Mouse (Mus musculus) liver, adult 2 months (tissue): ENCODE results near the gene Tmem144. TPM values are rescaled to one million over a fixed set of nuclear protein-coding genes. Genes with fewer than 3 reads are reported as not detected.

Source experiments
- DNase-seq: peaks from one replicate; pipeline ENCODE4 v3.0.0-alpha.2; 2011; ENCODE audit warnings: low read depth, low spot score; ENCODE audit errors: extremely low read depth
- H3K27ac ChIP-seq: fragments of 200-500 bp; replicated peaks from 2 replicates; pipeline ENCODE4 v1.5.1; 2012; ENCODE audit warnings: low read depth, mild to moderate bottlenecking, control low read depth, inconsistent platforms, low read length; ENCODE audit not compliant: insufficient read depth
- H3K27me3 ChIP-seq: fragments of 200-500 bp; 2 replicates; pipeline ENCODE4 v1.6.1; 2012; ENCODE audit warnings: mild to moderate bottlenecking, moderate library complexity, low read length, inconsistent platforms; ENCODE audit not compliant: control insufficient read depth, insufficient read depth
- H3K36me3 ChIP-seq: fragments of 200-500 bp; 2 replicates; pipeline ENCODE4 v1.6.1; 2012; ENCODE audit warnings: low read length, inconsistent platforms; ENCODE audit not compliant: control insufficient read depth, insufficient read depth
- H3K4me1 ChIP-seq: fragments of 200-500 bp; 2 replicates; pipeline ENCODE4 v1.6.1; 2011; ENCODE audit warnings: low read length; ENCODE audit not compliant: control insufficient read depth, insufficient read depth
- H3K4me3 ChIP-seq: fragments of 200-500 bp; 2 replicates; pipeline ENCODE4 v1.5.1; 2011; ENCODE audit warnings: low read depth, mild to moderate bottlenecking, control low read depth, low read length, moderate library complexity; ENCODE audit not compliant: insufficient read depth
- H3K79me2 ChIP-seq: fragments of 200-500 bp; 2 replicates; pipeline ENCODE4 v1.6.1; 2012; ENCODE audit warnings: inconsistent platforms, mild to moderate bottlenecking, low read length, moderate library complexity; ENCODE audit not compliant: control insufficient read depth, insufficient read depth
- H3K9ac ChIP-seq: fragments of 200-500 bp; 2 replicates; pipeline ENCODE4 v1.6.1; 2012; ENCODE audit warnings: low read depth, mild to moderate bottlenecking, control low read depth, inconsistent platforms, low read length
- CTCF ChIP-seq: fragments of 200-500 bp; IDR thresholded peaks from 2 replicates; pipeline ENCODE4 v1.5.1; 2011; ENCODE audit warnings: low read depth, low read length, control low read depth
- POLR2A ChIP-seq: fragments of 200-500 bp; IDR thresholded peaks from 2 replicates; pipeline ENCODE4 v1.6.1; 2011; ENCODE audit warnings: low read length, control low read depth; ENCODE audit not compliant: insufficient read depth; ENCODE audit errors: extremely low read depth
- WGBS: fragments of 180-500 bp; shearing (Covaris S2); methylation state at CpG from one replicate; pipeline ENCODE4 v1.1.7; 2018; 5-methylcytosine and 5-hydroxymethylcytosine counted together
- polyA plus RNA-seq: library from polyadenylated mRNA; depleted of rRNA; stranded (reverse); fragments of >200 nt; gene quantifications from 2 replicates; pipeline ENCODE4 v1.2.3, GENCODE M21; 2012
- total RNA-seq: library from RNA; depleted of rRNA; stranded (reverse); fragments of >200 nt; gene quantifications from 2 replicates; pipeline ENCODE4 v1.2.3, GENCODE M21; 2014

Gene Tmem144
- total and polyA plus RNA-seq, 2 experiments = 1.7 to 3.6 TPM

GRCm38 (mm10) chr3:79897534-79898370 is 45.2 kb upstream of the Tmem144 start:
- H3K9ac ChIP-seq = no peak overlapping the region
- H3K4me1 ChIP-seq = no peaks in the 10 kb centered on the region
- H3K27me3 ChIP-seq = no peaks in the 10 kb centered on the region
- DNase-seq = no peak
- no peak overlapping the region for H3K4me3 ChIP-seq
- H3K36me3 ChIP-seq = no peaks in the 10 kb centered on the region
- H3K27ac ChIP-seq = no peak overlapping the region
- TF ChIP-seq CTCF (no peak), POLR2A (no peak)
- WGBS = 77% methylated on average over 13 of the region's 13 CpGs
- no peaks in the 10 kb centered on the region for H3K79me2 ChIP-seq

GRCm38 (mm10) chr3:79887966-79888365 is 35.4 kb upstream of the Tmem144 start:
- Histone ChIP-seq H3K36me3 (no peaks in the 10 kb centered on the region), H3K79me2 (no peaks in the 10 kb centered on the region), H3K9ac (no peak overlapping the region), H3K27me3 (peaks cover 6% of the 10 kb centered on the region; the same call in 1 of the 2 replicates), H3K27ac (no peak overlapping the region), H3K4me1 (0 out of 2 replicates have a peak, but pooled peaks cover 3% of the 10 kb centered on the region), H3K4me3 (no peak overlapping the region)
- 50% methylated on average over 2 of the region's 2 CpGs for WGBS
- TF ChIP-seq CTCF = no peak
- no peak for TF ChIP-seq POLR2A
- no peak for DNase-seq

GRCm38 (mm10) chr3:79887161-79887855 is 34.7 kb upstream of the Tmem144 start:
- Histone ChIP-seq H3K9ac (no peak overlapping the region), H3K4me1 (0 out of 2 replicates have a peak, but pooled peaks cover 3% of the 10 kb centered on the region), H3K4me3 (no peak overlapping the region), H3K79me2 (no peaks in the 10 kb centered on the region), H3K27me3 (peaks cover 6% of the 10 kb centered on the region; the same call in 1 of the 2 replicates), H3K36me3 (no peaks in the 10 kb centered on the region), H3K27ac (no peak overlapping the region)
- WGBS = 76% methylated on average over 8 of the region's 8 CpGs
- no peak for DNase-seq
- no peak for TF ChIP-seq POLR2A
- no peak for TF ChIP-seq CTCF

GRCm38 (mm10) chr3:79886357-79887091 is 34.0 kb upstream of the Tmem144 start:
- peaks cover 6% of the 10 kb centered on the region; the same call in 1 of the 2 replicates for H3K27me3 ChIP-seq
- 0 out of 2 replicates have a peak overlapping the region, but pooled peaks have one; percentile 30 for H3K9ac ChIP-seq
- peak overlapping the region; percentile 54 for H3K4me3 ChIP-seq
- no peak for DNase-seq
- no peaks in the 10 kb centered on the region for H3K36me3 ChIP-seq
- WGBS = 77% methylated on average over 23 of the region's 23 CpGs
- H3K79me2 ChIP-seq = no peaks in the 10 kb centered on the region
- H3K27ac ChIP-seq = no peak overlapping the region
- TF ChIP-seq POLR2A (no peak), CTCF (peak; percentile 46)
- 0 out of 2 replicates have a peak, but pooled peaks cover 3% of the 10 kb centered on the region for H3K4me1 ChIP-seq

- TF ChIP-seq CTCF (no peak), POLR2A (no peak)
- Histone ChIP-seq H3K27me3 (peaks cover 6% of the 10 kb centered on the region; the same call in 1 of the 2 replicates), H3K27ac (no peak overlapping the region), H3K9ac (0 out of 2 replicates have a peak overlapping the region, but pooled peaks have one; percentile 30), H3K4me3 (peak overlapping the region; percentile 54), H3K4me1 (0 out of 2 replicates have a peak, but pooled peaks cover 3% of the 10 kb centered on the region), H3K79me2 (no peaks in the 10 kb centered on the region), H3K36me3 (no peaks in the 10 kb centered on the region)
- DNase-seq = no peak
- 13% methylated on average over 19 of the region's 19 CpGs for WGBS
Observed at GRCm38 (mm10) chr3:79885686-79886356, 33.2 kb upstream of the Tmem144 start.
